Mouse (Mus musculus): Measurements from ENCODE around the gene Cdc16.
"Not testable (repeated sequence)": the region's sequence is repeated elsewhere in the genome, so short reads cannot be mapped to it uniquely, and the experiment has no call there.

Gene Cdc16

DNA sequence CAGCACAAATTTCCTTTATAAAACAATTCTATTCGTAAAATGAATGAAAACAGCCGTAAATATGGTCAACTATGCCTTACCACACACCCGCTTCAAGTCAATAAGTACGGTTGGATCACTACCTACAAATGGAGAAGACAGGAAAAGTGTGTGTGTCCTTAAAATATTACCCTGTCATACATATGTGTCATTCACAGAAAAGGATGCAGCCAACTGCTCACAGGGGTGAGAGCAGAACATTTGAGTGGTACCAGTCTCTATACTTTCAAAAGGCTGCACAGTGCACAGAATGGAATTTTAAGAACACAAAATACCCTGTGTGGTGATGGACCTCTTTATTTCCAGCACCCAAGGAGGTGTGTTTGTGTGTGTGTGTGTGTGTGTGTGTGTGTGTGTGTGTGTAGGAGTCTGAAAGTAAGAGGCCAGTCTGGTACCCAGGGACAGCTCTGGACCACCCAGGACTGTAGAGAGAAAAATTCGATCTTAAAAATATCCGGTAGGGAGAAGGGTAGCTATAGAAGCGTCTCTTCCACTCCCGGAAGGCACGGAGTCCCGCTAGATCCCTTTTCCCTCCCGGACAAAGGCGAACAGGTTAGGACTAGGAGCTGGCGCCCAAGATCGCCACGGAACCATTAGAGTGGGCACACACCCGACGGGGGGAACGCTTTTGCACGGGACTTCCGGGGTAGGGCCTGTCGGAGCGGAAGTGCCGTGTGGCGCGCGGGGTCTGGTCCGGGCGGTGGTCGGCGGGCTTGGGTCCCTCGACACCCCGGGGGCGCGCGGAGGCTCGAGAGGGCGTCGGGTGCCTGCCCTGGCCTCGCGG, at the start of gene Cdc16:
TSS of gene Cdc16 (plus strand) at position 695 of the 823 bp plus-strand sequence.
- peak; percentile 93 for DNase-seq (ENCODE audit: low read depth, low spot score)

DNA sequence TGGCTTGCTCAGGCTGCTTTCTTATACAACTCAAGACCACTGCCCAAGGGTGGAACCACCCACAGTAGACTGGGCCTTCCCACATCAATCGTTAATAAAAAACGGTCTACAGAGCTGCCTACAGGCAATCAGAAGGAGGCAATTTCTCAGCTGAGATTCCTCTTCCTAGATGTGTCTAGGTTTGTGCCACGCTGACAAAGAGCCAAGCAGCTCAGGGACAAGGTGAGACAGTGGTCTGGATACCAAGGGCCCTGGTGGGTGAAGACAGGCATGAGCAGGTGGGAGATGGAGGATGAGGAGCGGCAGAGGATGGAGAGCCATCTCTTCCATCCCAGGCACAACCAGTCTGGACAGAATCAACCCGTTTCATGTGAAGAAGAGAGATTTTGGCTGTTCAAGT, 49.0 kb upstream of the Cdc16 start:
- no peak for DNase-seq (ENCODE audit: low read depth, low spot score)

DNA sequence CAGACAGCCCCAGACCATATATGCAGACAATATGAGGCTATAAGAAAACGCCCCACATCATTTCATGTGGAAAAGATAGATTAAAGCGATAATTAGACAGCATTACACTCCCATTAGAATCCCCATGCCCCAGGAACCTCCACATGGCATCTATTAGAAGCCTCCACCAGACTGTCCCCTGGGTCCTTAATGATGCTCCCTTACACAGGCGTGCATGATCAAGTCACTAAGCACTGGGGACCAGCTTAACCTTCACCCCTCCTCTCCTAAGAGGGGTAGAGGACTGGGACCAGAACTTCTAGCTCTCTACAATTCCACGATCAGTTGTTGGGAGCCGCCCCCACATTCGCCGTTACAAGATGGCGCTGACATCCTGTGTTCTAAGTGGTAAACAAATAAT, 38.5 kb upstream of the Cdc16 start:
- DNase-seq (ENCODE audit: low read depth, low spot score), result no peak

DNA sequence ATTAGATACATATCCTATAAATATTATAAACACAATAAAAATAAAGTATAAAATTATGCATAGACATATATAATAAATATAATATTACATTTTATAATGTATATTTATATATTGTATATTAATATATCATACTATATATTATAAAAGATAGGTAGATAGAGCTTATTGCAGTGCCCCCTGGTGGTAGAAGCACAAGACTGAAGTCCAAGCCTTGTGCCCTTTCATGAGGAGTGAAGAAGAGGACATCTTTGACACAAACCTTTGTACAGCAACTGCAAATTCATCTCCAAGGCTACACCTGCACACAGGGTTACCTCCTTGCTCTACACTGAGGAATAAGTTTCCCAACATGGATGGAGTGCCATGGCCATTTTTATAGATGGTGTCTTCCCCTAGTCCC, 31.8 kb upstream of the Cdc16 start:
- peak; percentile 50 for DNase-seq (ENCODE audit: low read depth, low spot score)

DNA sequence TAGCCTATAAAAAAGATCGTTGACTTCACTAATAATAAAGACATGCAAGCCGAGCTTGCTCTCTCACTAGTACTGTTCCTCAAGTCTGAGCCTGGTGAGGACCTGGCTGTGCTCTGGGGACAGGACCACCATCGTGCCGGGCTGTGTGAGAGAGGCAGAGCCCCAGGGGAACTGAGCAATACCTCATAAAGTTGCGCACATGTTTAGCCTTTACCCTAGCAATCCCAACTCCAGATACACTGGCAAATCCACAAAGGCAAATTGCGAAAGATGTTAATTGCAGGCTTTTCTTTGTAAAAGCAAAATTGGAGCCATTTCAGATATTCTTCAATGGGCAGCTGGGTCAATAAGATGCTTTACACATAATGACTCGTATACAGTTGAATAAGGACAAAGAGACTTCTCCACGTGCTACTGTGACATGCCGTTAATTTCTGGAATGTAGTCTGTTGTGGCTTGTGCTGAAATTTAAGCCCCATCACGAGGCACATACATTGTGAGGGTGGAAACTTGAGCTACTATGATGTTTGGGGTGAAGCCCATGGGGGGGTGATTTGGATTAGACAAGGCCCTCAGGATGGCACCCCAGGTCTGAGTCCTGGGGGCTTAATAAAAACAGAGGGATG, 29.9 kb upstream of the Cdc16 start:
- no peak for DNase-seq (ENCODE audit: low read depth, low spot score)

DNA sequence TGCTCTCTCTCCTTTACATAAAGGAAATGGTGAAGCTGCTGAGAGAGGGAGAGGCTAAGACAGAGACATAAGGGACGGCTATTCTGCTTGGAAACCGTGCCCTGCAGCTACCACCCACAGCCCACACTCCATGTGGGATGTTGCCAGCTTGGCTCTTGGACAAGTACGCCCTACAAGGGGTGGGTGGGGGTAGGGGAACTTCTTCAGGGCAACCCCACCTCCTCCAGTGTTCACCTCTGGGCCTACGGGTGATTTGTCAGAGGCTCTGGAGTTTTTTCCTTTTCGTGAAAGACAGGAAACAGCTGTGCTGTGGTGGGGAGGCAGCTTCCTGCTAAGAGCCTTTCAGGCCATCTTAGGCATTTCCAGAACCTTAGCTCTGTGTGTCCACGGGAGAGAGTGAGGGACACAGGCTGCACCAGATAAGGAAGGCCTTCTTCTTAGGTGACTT, 17.1 kb upstream of the Cdc16 start:
- DNase-seq (ENCODE audit: low read depth, low spot score), result no peak

DNA sequence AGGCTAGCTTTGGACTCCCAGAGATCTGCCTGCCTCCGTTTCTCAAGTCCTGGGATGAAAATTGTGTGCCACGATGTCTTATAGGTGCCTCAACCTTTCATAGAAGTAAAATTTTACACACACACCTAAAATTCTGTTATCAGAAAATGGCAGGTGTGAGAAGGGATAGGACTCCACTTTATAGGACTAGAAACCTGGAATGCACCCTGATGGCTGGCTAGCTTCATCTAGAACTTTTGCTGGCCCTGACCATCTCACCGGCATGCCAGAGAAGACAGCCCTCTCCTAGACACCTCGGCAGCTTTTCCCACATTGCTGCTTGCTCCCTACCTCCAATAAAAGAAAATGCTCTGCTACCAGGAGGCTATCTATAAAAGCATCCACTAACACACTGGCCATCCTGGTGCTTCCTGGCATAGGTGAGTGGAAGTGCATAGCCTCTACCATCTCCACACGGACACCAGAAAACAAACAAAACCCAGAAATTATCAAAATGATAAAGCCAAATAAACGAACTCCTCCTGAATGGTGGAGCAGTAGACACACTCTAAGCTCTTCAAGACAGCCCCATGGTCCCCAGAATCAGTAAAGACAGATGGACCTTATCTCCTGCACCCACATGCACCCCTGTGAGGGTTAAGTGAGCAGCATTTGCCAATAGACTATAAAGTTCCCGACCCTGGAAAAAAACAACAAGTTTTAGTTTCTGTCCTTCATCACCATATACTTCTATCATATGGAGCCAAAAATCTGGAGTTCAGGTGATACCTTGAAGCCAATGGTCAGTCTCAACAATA, 16.5 kb upstream of the Cdc16 start:
- DNase-seq (ENCODE audit: low read depth, low spot score), result no peak

DNA sequence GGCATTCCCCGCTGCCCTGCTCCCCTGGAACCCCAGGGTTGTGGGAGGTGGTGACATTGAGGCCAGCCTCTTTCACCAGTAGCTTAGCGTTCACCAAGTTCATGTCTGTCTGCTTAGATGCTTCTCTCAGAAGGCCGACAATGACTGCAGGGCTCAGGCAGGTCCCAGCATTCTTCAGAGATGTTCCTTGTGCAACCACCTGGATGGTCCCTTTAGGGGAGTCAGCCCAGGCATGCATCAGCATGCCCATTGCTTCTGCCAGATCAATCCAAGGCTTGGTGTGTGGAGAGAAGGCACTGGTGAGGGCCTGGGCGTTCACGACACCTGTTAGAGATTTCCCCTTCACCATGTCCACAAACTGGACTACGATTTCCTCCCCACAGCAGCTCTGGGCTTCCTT, 11.3 kb upstream of the Cdc16 start:
- not testable (repeated sequence) for DNase-seq (ENCODE audit: low read depth, low spot score)

DNA sequence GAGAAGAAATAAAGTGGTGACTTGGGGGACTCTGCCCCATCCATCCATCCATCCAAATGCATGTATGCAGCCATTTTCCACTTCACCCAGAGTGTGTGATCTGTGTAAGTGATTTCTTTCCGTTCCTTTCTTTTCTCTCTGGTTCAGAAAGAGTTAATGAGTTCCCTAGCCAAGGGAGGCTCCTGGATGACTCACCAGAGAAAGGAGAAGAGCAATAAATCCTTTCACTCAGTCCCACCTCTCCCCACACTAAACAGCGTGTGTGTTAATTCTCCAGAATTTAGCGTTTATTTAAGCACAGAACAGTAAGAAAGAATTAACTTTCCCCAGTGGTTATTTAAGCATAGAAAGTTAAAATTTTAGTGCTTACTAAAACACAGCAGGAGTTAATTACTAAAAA, 9.8 kb upstream of the Cdc16 start:
- DNase-seq (ENCODE audit: low read depth, low spot score), result no peak

DNA sequence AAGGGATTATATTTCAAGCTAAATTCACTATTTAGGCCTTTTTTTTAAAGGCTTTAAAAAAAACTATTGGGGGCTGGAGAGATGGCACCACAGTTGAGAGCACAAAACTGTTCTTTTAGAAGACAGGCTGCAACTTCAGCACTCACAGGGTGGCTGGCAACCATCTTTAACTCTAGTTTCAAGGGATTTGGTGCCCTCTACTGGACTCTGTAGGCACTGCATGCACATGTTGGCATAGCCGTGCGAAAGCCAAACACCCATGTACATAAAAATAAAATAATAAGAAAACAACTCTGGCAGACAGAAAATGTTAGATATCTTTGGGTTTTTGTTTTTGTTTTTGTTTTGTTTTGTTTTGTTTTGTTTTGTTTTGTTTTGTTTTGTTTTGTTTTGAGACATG, 3.8 kb upstream of the Cdc16 start:
- peak; percentile 77 for DNase-seq (ENCODE audit: low read depth, low spot score)

DNA sequence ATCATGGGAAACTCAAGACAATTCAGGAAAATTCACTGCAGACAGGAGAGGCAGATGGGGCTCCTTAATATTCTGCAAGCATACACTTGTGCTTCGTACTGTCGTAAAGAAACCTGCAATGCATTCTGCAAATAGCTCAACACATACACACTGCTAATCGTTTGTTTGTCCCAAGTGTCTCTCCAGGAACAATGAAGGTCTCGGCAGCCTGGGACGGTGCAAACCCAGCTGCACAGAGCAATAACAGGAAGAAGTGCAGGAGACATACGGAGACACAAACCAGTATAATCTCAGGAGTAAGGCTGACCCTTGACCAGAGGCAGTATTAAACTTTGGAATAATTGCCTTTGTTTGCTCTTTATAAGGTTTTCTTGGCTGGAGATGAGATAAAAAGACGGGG, 996 bp upstream of the Cdc16 start:
- DNase-seq (ENCODE audit: low read depth, low spot score), result no peak

DNA sequence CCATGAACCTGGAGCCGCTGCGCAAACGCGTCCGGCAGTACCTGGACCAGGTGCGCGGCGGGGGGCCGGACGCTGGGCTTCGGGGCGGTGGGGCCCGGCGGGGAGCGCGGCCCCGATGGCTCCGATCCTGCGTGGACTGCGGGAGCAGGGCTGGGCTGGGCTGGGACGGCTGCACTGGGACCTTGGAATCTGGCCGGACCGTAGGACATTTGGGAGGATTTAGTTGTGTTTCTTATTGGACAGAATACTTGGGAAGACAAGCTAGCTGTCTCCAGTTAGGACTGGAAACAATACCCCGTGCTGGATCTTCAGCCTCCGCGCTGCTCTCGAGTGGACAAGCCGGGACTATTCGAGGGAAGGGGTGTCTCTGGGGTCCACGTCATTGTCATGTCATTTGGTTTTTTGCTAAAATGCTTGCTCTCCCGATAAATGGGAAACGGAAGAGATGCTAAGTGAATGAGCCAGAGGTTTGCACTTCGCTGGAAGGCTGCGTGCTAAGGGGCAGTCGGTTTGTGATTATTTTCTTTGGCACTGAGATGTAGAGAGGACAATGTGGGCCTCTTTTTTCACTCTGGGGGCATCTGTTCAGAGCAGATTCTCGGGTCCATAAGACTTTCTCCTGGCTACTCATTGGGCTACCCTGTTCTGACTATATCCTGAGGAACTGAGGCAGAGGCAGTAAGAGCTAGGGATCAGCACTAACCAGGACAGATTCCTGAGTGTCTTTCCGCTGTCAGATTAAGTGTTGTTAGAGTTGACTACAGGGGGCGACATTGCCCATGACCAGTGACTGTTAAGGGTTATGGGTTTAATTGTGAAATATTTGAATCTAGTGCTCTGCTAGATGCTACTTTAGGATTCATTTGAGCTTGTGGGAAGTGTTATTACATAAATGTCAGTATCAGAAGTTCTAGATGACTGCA, 590 bp downstream of the Cdc16 start:
- peak; percentile 78 for DNase-seq (ENCODE audit: low read depth, low spot score)

DNA sequence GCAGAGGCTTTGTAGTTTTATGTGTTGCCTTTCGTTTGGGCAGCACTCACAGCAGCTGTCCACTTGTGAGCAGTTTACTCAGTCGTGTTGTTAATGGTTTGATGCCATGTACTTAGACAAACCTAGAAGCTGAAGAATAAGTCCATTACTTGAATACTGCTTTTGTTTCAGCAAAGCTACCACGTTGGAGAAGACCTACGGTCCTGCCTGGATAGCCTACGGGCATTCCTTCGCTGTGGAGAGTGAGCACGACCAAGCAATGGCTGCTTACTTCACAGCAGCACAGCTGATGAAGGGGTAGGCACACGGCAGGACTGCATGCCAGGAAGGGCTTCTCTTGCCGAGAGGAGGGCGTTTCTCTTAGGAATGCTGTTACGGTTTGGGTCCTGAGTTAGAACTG, 11.7 kb downstream of the Cdc16 start:
- no peak for DNase-seq (ENCODE audit: low read depth, low spot score)

DNA sequence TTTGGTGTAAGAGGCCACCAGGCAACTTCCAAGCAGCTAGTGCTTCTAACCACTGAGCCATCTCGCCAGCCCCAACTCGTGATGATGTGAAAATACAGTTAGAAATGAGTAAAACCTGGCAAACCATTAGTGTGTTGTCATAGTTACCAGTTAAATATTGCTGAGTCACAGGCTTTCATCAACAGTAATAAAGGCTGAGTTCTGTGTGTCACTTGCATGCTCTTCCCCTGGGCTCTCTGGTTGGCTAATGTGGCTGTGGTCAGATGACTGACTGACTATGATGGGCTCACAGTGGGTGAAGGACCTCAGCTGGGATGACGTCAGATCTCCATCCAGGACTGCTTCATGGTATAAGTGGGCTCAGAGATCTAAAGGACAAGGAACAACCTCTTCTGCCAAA, 23.1 kb downstream of the Cdc16 start:
- DNase-seq (ENCODE audit: low read depth, low spot score), result no peak

DNA sequence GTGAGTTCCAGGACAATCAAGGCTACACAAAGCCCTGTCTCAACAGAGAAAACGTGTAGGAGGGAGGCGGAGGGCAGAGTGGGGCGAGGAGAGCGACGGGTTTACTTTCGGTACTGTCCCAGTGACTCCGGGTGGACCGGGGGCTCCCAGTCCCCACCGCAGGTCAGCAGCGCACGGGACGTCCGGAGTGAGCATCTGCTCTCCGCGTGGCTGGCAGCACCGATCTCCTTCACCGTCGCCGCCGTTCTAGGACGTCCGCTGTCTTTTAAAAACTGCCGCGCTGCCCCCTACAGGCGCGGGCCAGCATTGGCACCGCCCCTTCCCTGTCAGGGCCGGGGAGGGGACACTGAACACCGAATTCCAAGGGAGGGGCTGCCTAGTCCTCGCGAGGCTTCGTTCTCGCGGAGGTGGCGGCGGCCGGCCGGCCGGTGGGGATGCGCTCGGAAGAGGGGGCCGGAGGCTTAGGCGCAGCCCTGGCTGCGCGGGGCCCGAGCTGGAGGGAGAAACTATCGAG, 27.8 kb downstream of the Cdc16 start, which contains the start of gene Upf3a:
TSS of gene Upf3a (plus strand) at position 366 of the 514 bp plus-strand sequence.
- peak; percentile 99 for DNase-seq (ENCODE audit: low read depth, low spot score)

DNA sequence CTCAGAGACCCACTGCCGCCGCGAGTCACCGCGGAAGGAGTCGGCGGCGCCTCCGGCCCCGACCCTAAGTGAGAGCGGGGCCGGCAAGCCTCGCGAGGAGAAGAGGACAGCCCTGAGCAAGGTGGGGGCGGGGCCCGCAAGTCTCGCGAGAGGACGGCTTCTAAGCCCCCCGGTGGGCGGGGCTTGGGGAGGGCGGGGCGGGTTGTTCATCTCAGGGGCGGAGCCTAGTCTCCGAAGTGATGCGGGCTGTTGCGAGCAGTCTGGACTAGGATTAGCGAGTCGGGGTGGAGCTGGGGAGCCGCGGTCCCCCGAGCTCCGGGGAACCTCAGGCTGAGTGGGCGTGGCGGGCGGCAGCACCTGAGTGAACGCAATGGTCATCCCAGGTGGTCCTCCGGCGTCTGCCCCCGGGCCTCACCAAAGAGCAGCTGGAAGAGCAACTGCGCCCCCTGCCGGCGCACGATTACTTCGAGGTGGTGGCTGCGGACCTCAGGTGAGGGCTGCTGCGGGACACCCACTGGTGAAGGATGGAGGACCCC, 28.4 kb downstream of the Cdc16 start:
- DNase-seq (ENCODE audit: low read depth, low spot score), result peak; percentile 99

DNA sequence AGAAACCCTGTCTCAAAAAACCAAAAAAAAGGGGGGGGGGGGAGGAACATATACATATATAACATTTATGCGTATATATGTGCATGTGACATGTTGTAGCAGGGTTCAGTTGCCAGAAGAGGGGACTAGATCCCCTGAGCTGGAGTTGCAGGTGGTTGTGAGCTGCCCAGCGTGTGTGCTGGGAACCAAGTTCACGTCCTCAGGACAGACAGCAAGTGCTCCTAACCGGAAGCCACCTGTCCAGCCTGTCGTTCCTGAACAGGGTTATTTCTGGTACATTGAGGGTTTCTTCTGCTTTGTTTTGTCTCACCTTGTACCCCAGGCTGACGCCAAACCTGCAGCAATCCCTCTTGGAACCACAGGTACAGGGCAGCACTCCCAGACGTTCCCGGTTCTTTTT, 32.1 kb downstream of the Cdc16 start:
- DNase-seq (ENCODE audit: low read depth, low spot score), result no peak

DNA sequence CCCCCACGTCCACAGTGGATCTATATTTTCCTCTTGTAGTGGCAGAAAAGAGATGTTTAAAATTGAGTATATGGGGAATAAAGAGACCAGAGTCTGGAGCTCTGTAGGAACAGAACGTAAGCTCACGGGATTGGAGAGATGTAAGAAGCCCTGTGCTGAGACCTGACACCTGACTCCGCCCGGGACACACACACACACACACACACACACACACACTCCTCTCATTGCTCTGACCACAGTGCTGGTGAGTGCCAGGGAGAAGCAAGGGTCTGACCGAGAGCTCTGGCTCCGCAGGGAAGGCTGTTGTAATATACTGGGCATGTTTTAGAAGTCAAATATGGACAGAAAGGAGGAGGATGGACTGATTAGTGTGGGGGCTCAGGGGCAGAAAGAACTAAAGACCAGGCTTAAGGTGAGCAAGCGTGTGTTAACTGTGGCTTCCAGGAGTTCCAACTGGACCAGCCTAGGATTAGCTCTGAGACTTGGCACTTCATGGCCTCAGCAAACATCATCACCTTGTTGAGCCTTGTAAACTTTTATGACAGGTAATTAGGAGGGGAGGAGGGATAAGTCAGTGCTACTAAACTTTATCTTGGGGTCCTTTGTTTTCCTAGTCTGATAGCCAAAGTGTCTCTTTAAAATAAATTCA, 35.7 kb downstream of the Cdc16 start:
- DNase-seq (ENCODE audit: low read depth, low spot score), result no peak

DNA sequence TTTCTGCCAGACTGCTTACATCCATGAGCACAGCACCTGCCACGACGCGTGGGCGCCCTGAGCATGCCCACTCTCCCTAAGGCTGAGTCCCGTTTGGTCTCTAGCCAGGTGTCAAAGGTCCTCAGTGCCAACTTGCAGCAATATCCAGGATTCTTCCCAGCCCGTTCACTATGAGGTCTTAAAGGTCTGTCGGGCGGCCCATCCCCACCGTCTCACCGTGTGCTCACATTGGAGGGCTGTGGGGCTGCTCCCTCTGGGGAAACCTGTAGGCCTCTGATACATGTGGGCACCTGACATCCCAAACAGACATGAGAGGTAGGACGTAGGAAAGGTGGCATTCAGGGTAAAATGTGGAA, 36.2 kb downstream of the Cdc16 start:
- DNase-seq (ENCODE audit: low read depth, low spot score), result no peak

DNA sequence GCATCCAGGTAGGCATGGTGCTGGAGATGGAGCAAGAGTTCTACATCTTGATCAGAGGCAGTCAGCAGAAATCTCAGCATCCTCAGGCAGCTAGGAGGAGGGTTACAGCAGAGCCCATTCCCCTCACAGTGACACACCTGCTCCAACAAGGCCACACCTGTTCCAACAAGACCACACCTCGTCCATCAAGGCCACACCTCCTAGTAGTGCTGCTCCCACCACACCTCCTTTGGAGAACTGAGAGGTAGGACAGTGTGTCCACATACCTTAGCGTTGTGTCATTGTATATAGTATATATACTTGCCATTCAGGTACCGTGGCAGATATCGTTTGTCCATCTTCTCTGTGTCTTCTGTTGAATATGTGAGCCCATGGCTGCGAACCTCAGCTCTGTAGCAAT, 40.2 kb downstream of the Cdc16 start:
- DNase-seq (ENCODE audit: low read depth, low spot score), result no peak

All from A20 (cell line).